Mouse (Mus musculus): ENCODE data around the gene Appl1. TPM values are rescaled to one million over a fixed set of nuclear protein-coding genes. Genes with fewer than 3 reads are reported as not detected.

The Appl1 gene
- 28.4 and 31.3 TPM in 2 replicates for polyA plus RNA-seq (2012; rRNA removed)

DNA sequence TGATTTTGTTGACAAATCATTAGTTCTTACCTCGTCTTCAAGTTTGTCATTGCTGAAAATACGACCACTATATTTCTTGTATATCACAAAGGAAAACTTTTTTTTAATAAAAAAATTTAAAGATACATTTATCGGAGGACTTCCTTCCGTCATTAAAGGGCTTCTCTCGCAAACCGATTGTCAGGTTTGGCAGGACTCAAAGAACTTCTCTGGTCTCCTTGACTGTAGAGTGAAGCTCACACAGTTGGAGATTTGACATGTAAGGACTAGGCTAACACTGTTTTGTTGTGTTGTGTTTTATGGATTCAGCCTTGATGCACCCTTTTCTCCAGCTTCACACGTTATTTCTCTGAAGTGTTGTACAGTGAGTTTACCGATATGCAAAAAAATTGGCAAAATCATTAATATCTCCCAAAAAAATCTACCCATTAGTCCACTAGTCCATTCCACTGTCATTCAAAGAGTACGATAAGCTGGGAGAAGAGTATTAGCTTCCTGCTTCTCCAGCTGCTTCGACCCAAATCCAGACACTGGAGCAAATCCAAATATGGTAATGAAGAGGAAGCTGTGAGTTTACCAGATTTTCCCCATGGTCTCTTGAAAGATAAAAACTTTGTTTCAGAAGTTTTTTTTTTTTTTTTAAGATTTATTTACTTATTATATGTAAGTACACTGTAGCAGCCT, at the start of gene Appl1:
TSS of gene Appl1 (minus strand) at position 127 of the 684 bp plus-strand sequence.
- Histone ChIP-seq H3K27ac (ENCODE audit: insufficient read depth, low read length) (peak within 1 kb of the TSS; percentile 78), H3K4me3 (replicated peaks; ENCODE audit: insufficient read depth, low read depth, low read length) (peak within 1 kb of the TSS; percentile 97), H3K27me3 (ENCODE audit: control insufficient read depth, insufficient read depth, low read length) (no peaks in the 10 kb centered on the region), H3K4me1 (ENCODE audit: control insufficient read depth, insufficient read depth, low read length) (peaks cover 3% of the 10 kb centered on the region; the same call in 1 of the 2 replicates)
- 11% methylated on average over 10 of the region's 10 CpGs for WGBS
- DNase-seq, result peak in 1 of 2 experiments; percentile 21
- TF ChIP-seq POLR2A (IDR thresholded peaks at IDR 0.05; ENCODE audit: borderline replicate concordance, insufficient read depth, low read length), result no peak
- TF ChIP-seq CTCF (IDR thresholded peaks at IDR 0.05; ENCODE audit: borderline replicate concordance, insufficient read depth, low read depth, low read length), result no peak

DNA sequence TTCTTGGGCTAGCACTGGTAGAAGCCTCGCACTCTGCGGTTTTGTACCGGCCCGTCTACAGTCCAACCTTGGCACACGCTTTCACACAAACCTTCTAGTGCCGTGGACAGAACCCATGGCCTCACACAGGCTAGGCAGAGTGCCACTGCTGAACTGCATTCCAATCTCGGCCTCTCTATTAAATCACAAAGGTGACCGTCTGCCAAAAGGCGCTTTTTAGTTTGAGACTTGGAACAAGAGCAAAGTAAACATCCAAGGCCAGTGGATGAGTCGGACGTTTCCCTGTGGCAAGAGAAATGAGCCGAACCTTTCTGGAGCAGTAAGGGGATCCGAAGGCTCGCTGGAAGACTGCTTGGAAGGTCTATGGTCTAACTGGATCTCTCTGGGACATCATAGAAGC, 48.8 kb upstream of the Appl1 start:
- H3K27me3 ChIP-seq (ENCODE audit: control insufficient read depth, insufficient read depth, low read length), result no peaks in the 10 kb centered on the region
- H3K4me3 ChIP-seq (replicated peaks; ENCODE audit: insufficient read depth, low read depth, low read length), result no peak overlapping the region
- TF ChIP-seq CTCF (IDR thresholded peaks at IDR 0.05; ENCODE audit: borderline replicate concordance, insufficient read depth, low read depth, low read length) (no peak), POLR2A (IDR thresholded peaks at IDR 0.05; ENCODE audit: borderline replicate concordance, insufficient read depth, low read length) (no peak)
- 46% methylated on average over 14 of the region's 14 CpGs for WGBS
- no peak for DNase-seq
- no peaks in the 10 kb centered on the region for H3K4me1 ChIP-seq (ENCODE audit: control insufficient read depth, insufficient read depth, low read length)
- H3K27ac ChIP-seq (ENCODE audit: insufficient read depth, low read length), result no peak overlapping the region

GRCm38 (mm10) chr14:27017936-27018335, 46.9 kb upstream of the Appl1 start:
- 91% methylated on average over 2 of the region's 2 CpGs for WGBS
- H3K4me3 ChIP-seq (replicated peaks; ENCODE audit: insufficient read depth, low read depth, low read length), result no peak overlapping the region

GRCm38 (mm10) chr14:27013658-27014057, 42.6 kb upstream of the Appl1 start:
- H3K4me1 ChIP-seq (ENCODE audit: control insufficient read depth, insufficient read depth, low read length), result no peaks in the 10 kb centered on the region
- no peak for TF ChIP-seq POLR2A (IDR thresholded peaks at IDR 0.05; ENCODE audit: borderline replicate concordance, insufficient read depth, low read length)
- TF ChIP-seq CTCF (IDR thresholded peaks at IDR 0.05; ENCODE audit: borderline replicate concordance, insufficient read depth, low read depth, low read length), result no peak
- 81% methylated on average over 4 of the region's 4 CpGs for WGBS
- H3K4me3 ChIP-seq (replicated peaks; ENCODE audit: insufficient read depth, low read depth, low read length), result no peak overlapping the region
- H3K27me3 ChIP-seq (ENCODE audit: control insufficient read depth, insufficient read depth, low read length), result no peaks in the 10 kb centered on the region
- H3K27ac ChIP-seq (ENCODE audit: insufficient read depth, low read length), result no peak overlapping the region
- no peak for DNase-seq

More at GRCm38 (mm10) chr14:27017936-27018335, 46.9 kb upstream of the Appl1 start:
- no peak for DNase-seq
- Histone ChIP-seq H3K27ac (ENCODE audit: insufficient read depth, low read length) (no peak overlapping the region), H3K4me1 (ENCODE audit: control insufficient read depth, insufficient read depth, low read length) (no peaks in the 10 kb centered on the region), H3K27me3 (ENCODE audit: control insufficient read depth, insufficient read depth, low read length) (no peaks in the 10 kb centered on the region)
- no peak for TF ChIP-seq CTCF (IDR thresholded peaks at IDR 0.05; ENCODE audit: borderline replicate concordance, insufficient read depth, low read depth, low read length)
- no peak for TF ChIP-seq POLR2A (IDR thresholded peaks at IDR 0.05; ENCODE audit: borderline replicate concordance, insufficient read depth, low read length)

GRCm38 (mm10) chr14:27011561-27011960, 40.5 kb upstream of the Appl1 start:
- WGBS, result 79% methylated on average over 5 of the region's 5 CpGs
- DNase-seq, result no peak
- TF ChIP-seq POLR2A (IDR thresholded peaks at IDR 0.05; ENCODE audit: borderline replicate concordance, insufficient read depth, low read length) (no peak), CTCF (IDR thresholded peaks at IDR 0.05; ENCODE audit: borderline replicate concordance, insufficient read depth, low read depth, low read length) (no peak)

GRCm38 (mm10) chr14:27005937-27006336, 34.9 kb upstream of the Appl1 start:
- DNase-seq, result no peak
- Histone ChIP-seq H3K4me1 (ENCODE audit: control insufficient read depth, insufficient read depth, low read length) (no peaks in the 10 kb centered on the region), H3K4me3 (replicated peaks; ENCODE audit: insufficient read depth, low read depth, low read length) (no peak overlapping the region), H3K27ac (ENCODE audit: insufficient read depth, low read length) (no peak overlapping the region), H3K27me3 (ENCODE audit: control insufficient read depth, insufficient read depth, low read length) (no peaks in the 10 kb centered on the region)
- TF ChIP-seq CTCF (IDR thresholded peaks at IDR 0.05; ENCODE audit: borderline replicate concordance, insufficient read depth, low read depth, low read length), result no peak
- TF ChIP-seq POLR2A (IDR thresholded peaks at IDR 0.05; ENCODE audit: borderline replicate concordance, insufficient read depth, low read length), result no peak
- 34% methylated on average over 6 of the region's 6 CpGs for WGBS

More at GRCm38 (mm10) chr14:27011561-27011960, 40.5 kb upstream of the Appl1 start:
- Histone ChIP-seq H3K27me3 (ENCODE audit: control insufficient read depth, insufficient read depth, low read length) (no peaks in the 10 kb centered on the region), H3K4me3 (replicated peaks; ENCODE audit: insufficient read depth, low read depth, low read length) (no peak overlapping the region), H3K27ac (ENCODE audit: insufficient read depth, low read length) (no peak overlapping the region), H3K4me1 (ENCODE audit: control insufficient read depth, insufficient read depth, low read length) (no peaks in the 10 kb centered on the region)

GRCm38 (mm10) chr14:27004906-27005305, 33.9 kb upstream of the Appl1 start:
- TF ChIP-seq POLR2A (IDR thresholded peaks at IDR 0.05; ENCODE audit: borderline replicate concordance, insufficient read depth, low read length), result no peak
- no peak for TF ChIP-seq CTCF (IDR thresholded peaks at IDR 0.05; ENCODE audit: borderline replicate concordance, insufficient read depth, low read depth, low read length)
- no peak overlapping the region for H3K27ac ChIP-seq (ENCODE audit: insufficient read depth, low read length)
- no peaks in the 10 kb centered on the region for H3K27me3 ChIP-seq (ENCODE audit: control insufficient read depth, insufficient read depth, low read length)
- H3K4me3 ChIP-seq (replicated peaks; ENCODE audit: insufficient read depth, low read depth, low read length), result no peak overlapping the region
- DNase-seq, result no peak
- 64% methylated on average over 7 of the region's 7 CpGs for WGBS
- no peaks in the 10 kb centered on the region for H3K4me1 ChIP-seq (ENCODE audit: control insufficient read depth, insufficient read depth, low read length)

DNA sequence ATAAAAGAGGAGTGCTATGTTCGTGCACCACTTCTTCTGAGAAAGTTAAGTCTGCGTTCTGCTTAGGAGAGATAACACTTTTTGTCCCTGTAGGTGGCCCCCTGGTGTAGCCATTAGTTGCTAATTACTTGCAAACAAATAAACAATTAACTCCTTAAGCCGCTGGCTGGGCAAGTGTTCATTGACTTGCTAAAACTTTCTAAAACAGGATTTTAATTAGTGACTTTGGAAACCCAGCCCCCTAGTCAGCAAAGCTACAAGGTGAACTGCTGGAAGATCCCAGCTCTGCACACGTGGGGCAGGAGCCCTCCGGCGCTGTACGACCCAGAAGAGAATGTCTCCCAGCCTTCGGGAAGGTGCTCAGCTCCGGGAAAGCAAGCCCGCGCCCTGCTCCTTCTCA, 29.4 kb upstream of the Appl1 start:
- TF ChIP-seq POLR2A (IDR thresholded peaks at IDR 0.05; ENCODE audit: borderline replicate concordance, insufficient read depth, low read length), result no peak
- TF ChIP-seq CTCF (IDR thresholded peaks at IDR 0.05; ENCODE audit: borderline replicate concordance, insufficient read depth, low read depth, low read length), result no peak
- no peak for DNase-seq
- WGBS, result 9% methylated on average over 11 of the region's 11 CpGs
- no peaks in the 10 kb centered on the region for H3K4me1 ChIP-seq (ENCODE audit: control insufficient read depth, insufficient read depth, low read length)
- H3K4me3 ChIP-seq (replicated peaks; ENCODE audit: insufficient read depth, low read depth, low read length), result no peak overlapping the region
- no peaks in the 10 kb centered on the region for H3K27me3 ChIP-seq (ENCODE audit: control insufficient read depth, insufficient read depth, low read length)
- no peak overlapping the region for H3K27ac ChIP-seq (ENCODE audit: insufficient read depth, low read length)
